Mouse (Mus musculus): ENCODE data around the gene Cdkn2a. TPM values are rescaled to one million over a fixed set of nuclear protein-coding genes. Genes with fewer than 3 reads are reported as not detected.

The Cdkn2a gene
- polyA plus RNA-seq, 1 experiment from 2014 or later, result not detected

Other genes with a start within 250 kb of the Cdkn2a start
- gene Mtap, start 157.5 kb downstream of the Cdkn2a start, polyA plus RNA-seq (2016; fragmentation: Nextera tagmentation; extraction: Ambion mirVana), result 72.8 and 73.2 TPM in 2 replicates
- 1.8 and 2.7 TPM in 2 replicates for gene Cdkn2b, start 16.4 kb upstream of the Cdkn2a start, polyA plus RNA-seq (2016; fragmentation: Nextera tagmentation; extraction: Ambion mirVana)